Mouse (Mus musculus): ENCODE results near the gene Flt3l.
"Not testable (repeated sequence)": the region's sequence is repeated elsewhere in the genome, so short reads cannot be mapped to it uniquely, and the experiment has no call there.

Gene Flt3l

GRCm38 (mm10) chr7:45141914-45142313 is 5.7 kb upstream of the Flt3l start:
- DNase-seq = no peak

GRCm38 (mm10) chr7:45141319-45141718 is 5.1 kb upstream of the Flt3l start:
- DNase-seq = no peak

- DNase-seq = peak in 1 of 2 experiments; percentile 67
Measured at GRCm38 (mm10) chr7:45139904-45140723, 3.9 kb upstream of the Flt3l start.

GRCm38 (mm10) chr7:45138403-45138802 is 2.2 kb upstream of the Flt3l start:
- DNase-seq = no peak

- DNase-seq = no peak
Measured at GRCm38 (mm10) chr7:45137171-45138006, 1.2 kb upstream of the Flt3l start.

GRCm38 (mm10) chr7:45135370-45135769 is 862 bp downstream of the Flt3l start:
- DNase-seq = no peak

GRCm38 (mm10) chr7:45134544-45135026 is 1.6 kb downstream of the Flt3l start:
- peak; percentile 68 to 69 for DNase-seq

GRCm38 (mm10) chr7:45133446-45134159 is 2.6 kb downstream of the Flt3l start:
- no peak for DNase-seq

GRCm38 (mm10) chr7:45131850-45132249 is 4.4 kb downstream of the Flt3l start:
- no peak for DNase-seq

GRCm38 (mm10) chr7:45129776-45130512 is 6.3 kb downstream of the Flt3l start:
- no peak for DNase-seq

GRCm38 (mm10) chr7:45129318-45129717 is 6.9 kb downstream of the Flt3l start:
- no peak for DNase-seq

GRCm38 (mm10) chr7:45128624-45129246 is 7.5 kb downstream of the Flt3l start, which contains the start of gene Rpl13a:
TSS of gene Rpl13a (minus strand) at chr7:45128761.
- peak; percentile 99 to 100 for DNase-seq

GRCm38 (mm10) chr7:45127700-45128224 is 8.5 kb downstream of the Flt3l start:
- DNase-seq = no peak

- DNase-seq = peak in 1 of 2 experiments; percentile 23
Measured at GRCm38 (mm10) chr7:45126844-45127699, 9.2 kb downstream of the Flt3l start.

- no peak for DNase-seq
Measured at GRCm38 (mm10) chr7:45126147-45126843, 9.9 kb downstream of the Flt3l start.

- not testable (repeated sequence) for DNase-seq
Measured at GRCm38 (mm10) chr7:45125649-45126048, 10.6 kb downstream of the Flt3l start.

- no peak for DNase-seq
Measured at GRCm38 (mm10) chr7:45125144-45125600, 11.1 kb downstream of the Flt3l start.

- DNase-seq = peak; percentile 99
Measured at GRCm38 (mm10) chr7:45124224-45125143, 11.7 kb downstream of the Flt3l start, which contains the start of gene Rps11. TSS of gene Rps11 (minus strand) at chr7:45124439.

Data from lung, postnatal 4 days (tissue).